Mouse (Mus musculus) thymus, postnatal 36 days (tissue): Measurements from ENCODE around the gene Olfr1126.
"Not testable (repeated sequence)": the region's sequence is repeated elsewhere in the genome, so short reads cannot be mapped to it uniquely, and the experiment has no call there.

ENCODE experiments used
- DNase-seq, 2 experiments: peaks; one replicate each; pipeline ENCODE4 v3.0.0; 2022; ENCODE audit warnings: mixed read lengths in 2 of 2

Gene Olfr1126

DNA sequence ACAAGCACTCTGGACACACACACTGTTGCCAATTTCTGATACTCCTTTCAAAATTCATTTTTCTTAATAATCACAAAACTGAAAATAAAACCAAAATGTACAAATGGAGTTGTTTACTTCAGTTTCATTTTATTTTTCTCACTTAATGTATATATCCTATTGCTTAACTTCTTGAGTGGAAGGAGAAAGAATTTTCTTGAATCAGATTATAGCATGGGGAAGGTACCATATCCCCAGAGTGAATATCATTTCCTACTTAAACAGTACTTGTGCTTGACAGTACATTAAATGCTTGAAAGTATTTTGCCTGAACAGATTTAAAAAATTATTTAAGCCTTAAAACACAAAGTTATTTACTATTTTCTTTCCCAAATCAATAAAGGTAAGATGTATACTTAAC lies at the start of gene Olfr1126:
Gene Olfr1126, plus strand, starts transcription at position 301 of the 400 bp plus-strand sequence.
- no peak for DNase-seq

DNA sequence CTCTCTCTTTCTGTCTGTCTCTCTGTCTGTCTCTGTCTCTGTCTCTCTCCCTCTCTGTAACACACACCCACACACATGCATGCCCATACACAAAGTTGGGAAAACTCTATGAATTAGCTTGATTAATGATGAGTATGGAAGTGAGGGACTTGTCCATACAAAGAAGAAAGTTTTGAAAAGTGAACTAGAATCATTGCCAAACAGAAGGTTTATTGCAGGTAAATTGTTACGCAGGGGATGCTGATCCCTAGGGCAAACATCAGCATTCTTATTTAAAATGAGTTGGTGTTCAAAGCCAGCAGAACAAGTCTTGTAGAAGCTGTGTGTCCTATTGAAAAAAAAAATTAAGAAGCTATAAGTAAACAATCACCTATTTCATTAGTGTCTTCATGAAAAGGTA lies 37.4 kb upstream of the Olfr1126 start, which contains the start of gene Olfr1123:
Gene Olfr1123, plus strand, starts transcription at position 301 of the 400 bp plus-strand sequence.
- DNase-seq, result no peak

DNA sequence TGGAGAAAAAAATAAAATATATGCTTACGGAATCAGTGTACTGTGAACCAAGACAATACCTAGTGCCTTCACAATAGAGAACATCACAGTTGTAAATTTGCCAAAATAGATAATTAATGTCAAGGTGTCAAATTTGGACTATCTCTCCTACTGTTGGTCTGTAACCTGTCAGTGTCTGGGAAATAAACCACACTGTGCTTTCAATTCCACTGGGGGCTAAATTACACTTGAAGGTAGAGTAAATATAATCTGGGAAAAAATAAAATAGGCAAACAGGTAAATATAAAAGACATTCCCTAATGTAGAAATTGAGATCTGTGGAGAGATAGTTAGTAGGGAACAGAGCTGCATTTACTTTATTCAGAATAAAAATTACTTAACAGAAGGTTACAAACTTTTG lies 23.8 kb upstream of the Olfr1126 start, which contains the start of gene Olfr1124:
Gene Olfr1124, plus strand, starts transcription at position 301 of the 400 bp plus-strand sequence.
- DNase-seq, result no peak

DNA sequence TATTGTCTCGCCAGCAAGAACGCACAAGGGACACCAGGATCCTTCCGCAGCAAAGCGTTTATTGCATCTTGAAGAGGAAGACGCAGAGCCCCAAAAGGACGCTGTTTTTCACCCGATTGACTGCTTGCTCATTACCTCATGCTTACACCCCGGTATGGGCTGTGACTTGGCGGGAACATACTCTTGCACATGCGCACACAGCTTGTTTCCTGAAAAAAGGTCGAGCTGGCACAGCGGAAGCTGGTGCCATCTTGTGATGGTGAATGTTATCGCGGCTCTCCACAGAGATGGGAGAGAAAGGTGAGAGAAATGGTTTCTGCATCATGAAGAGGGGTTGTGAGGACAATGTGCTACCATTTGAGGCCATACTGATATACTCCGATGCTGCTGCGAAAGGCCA lies 16.0 kb upstream of the Olfr1126 start:
- DNase-seq, result no peak

DNA sequence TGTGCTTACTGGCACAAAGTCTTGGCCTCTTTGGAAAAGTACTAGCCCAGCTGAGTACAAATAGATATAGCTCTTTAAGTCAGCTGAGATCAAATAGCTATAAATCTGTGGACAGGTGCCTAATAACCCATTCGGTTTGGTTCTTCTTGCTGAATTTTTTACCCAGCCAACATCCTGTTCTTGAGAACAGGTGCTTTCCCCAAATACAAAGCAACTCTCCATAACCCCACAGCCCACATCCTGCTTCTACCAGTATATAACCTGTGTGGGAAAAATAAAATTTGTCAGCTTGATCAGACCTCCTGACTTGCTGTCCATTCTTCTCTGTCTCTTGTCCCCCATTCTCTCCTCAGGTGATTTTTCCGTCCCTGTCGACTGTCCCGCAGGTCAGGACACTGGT lies 8.0 kb downstream of the Olfr1126 start:
- DNase-seq, result no peak

DNA sequence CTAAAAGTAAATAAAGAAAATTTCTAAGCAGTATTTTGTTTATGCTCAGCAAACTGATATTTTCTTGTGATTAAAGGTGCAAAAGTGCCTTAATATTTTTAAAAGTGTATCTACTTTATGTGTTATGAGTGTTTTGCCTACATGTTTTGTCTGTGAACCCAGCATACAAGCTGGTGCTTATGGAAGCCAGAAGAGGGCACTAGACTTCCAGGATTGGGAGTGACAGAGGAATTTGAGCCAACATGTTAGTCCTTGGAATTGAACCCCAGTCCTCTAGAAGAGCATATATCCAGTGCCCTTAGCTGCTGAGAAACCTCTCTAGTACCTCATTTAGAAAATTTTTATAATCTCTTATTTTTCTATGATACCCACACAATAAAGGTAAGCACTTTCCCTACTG lies 26.4 kb downstream of the Olfr1126 start:
- no peak for DNase-seq

DNA sequence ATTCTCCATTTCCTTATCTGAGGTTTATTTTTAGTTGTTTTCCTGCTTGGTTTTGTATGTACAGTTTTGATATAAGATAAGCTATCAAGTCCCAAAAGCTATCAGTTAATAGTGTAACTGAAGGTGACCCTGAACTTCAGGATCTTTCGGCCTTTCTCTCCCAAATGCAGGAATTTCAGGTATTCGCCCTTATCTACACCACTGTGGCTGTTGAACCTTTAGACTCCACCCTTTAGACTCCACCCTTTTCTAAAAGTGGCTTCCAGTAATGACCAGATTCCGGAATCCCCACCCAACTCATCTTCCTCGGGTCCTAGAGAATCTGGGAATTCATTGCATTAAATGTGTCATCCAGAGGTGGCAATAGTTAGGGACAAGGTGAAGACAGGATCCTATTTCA lies 27.4 kb downstream of the Olfr1126 start:
- no peak for DNase-seq

DNA sequence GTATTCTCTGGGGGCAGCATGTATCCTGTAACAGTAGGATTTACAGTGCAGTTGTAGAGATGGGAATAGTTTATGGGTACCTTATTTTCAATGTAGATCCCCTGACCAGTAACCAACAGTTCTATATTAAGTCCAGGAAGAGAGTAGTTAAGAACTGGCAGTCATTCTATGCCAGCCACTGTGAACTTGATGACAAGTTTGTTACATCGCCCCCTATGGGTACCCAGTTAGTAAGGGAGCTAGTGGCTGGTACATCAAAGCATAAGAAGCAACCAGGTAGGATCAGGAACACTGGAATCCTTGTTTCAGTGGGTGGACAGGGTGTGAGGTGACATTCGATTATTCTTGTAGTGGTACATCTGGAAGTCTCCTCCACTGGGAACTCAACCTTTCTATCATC lies 28.5 kb downstream of the Olfr1126 start:
- no peak for DNase-seq

DNA sequence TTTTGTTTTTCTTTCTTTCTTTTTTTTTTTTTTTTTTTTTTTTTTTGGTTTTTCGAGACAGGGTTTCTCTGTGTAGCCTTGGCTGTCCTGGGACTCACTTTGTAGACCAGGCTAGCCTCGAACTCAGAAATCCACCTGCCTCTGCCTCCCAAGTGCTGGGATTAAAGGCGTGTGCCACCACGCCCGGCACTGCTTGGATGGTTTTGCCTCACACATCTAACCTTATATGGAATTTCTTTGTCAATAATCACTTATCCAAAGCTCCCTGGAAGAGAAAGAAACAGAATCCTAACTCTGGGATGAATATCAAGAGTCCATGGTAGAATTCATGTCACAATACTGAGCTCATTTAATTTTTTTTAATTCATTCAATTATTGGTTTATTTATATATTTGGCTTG lies 43.2 kb downstream of the Olfr1126 start, which contains the start of gene Pramel7:
Gene Pramel7, minus strand, starts transcription at position 101 of the 400 bp plus-strand sequence.
- DNase-seq, result not testable (repeated sequence)

DNA sequence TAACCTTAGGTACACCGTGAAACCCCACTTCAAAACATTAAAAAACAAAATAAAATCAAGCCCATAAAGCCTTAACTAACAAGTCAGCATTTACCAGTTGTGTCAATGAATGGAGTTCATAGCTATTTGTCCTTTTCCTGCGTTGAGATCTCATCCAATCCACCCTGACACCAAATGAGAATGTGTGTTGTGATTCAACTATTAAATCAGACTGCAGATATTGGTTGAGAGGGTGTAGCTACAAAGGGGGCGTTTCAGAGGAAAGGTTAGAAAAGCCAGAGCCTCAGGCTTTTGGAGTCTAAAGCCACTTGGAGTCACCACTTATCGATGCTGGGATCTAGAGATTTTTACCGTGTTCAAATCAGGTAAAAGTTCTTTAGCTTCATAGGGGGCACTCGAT lies 52.5 kb downstream of the Olfr1126 start, which contains the start of gene Pramel6:
Gene Pramel6, plus strand, starts transcription at position 301 of the 400 bp plus-strand sequence.
- no peak for DNase-seq
